Mouse (Mus musculus) erythroblast, embryonic 14.5 days (primary cell): ENCODE results near the gene Asb16.

ENCODE experiments used
- GATA1 ChIP-seq: IDR thresholded peaks from 2 replicates; pipeline ENCODE4 v1.6.1; 2012; ENCODE audit warnings: low read length, inconsistent platforms, mixed read lengths
- TAL1 ChIP-seq: IDR thresholded peaks from 3 replicates; pipeline ENCODE4 v1.6.1; 2012; ENCODE audit warnings: low read length, inconsistent platforms, mixed read lengths

GRCm38 (mm10) chr11:102308979-102309378, 40.4 kb downstream of the Asb16 start:
- TF ChIP-seq TAL1 (no peak), GATA1 (no peak)
